Mouse (Mus musculus): ENCODE measurements around the gene Olfr1193.
"Not testable (repeated sequence)": the region's sequence is repeated elsewhere in the genome, so short reads cannot be mapped to it uniquely, and the experiment has no call there.

Olfr1193 gene

DNA sequence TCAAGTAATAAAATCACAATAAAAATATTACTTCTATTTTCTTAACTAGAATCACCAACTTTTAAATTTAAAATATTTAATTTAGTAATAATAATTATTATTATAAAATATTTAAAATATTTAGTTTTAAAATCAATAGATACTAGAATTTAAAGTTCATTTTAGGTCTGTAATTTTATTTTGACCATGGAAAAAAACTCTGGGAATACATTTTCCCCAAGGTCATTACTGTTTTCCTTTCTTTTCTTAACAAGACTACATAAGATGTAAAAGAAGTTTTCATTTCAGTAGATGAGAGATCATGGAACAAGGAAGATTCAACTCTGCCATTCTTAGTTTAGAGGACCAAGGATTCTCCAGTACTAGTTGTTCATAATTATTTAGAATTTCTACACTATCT lies at the start of gene Olfr1193:
Olfr1193 (plus strand) TSS at position 301 of the 400 bp plus-strand sequence.
- not testable (repeated sequence) for DNase-seq (ENCODE audit: low read depth, low spot score)

DNA sequence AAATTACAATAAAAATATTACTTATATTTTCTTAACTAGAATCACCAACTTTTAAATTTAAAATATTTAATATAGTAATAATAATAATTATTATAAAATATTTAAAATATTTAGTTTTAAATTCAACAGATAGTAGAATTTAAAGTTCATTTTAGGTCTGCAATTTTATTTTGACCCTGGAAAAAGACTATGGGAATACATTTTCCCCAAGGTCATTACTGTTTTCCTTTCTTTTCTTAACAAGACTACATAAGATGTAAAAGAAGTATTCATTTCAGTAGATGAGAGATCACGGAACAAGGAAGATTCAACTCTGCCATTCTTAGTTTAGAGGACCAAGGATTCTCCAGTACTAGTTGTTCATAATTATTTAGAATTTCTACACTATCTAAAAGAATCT lies 35.2 kb upstream of the Olfr1193 start, which contains the start of gene Olfr1191-ps1:
Olfr1191-ps1 (plus strand) TSS at position 301 of the 400 bp plus-strand sequence.
- not testable (repeated sequence) for DNase-seq (ENCODE audit: low read depth, low spot score)

DNA sequence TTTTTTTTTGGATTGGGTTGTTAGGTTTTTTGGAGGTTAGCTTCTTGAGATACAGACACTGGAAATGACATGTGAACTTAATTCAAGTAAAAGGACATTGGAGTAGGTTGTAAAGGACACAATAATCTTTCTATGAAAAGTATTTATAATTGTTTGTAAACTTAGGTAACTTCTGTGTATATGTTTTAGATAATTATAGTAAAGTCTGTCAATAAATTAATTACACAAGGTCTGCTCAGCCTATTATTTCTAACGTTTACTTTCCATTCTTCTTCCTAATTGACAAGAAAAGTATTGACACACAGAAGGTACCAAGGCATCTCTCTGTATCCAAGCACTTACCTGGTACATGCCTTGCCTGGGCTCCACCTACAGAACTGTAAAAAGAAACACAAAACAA lies 27.2 kb upstream of the Olfr1193 start, which contains the start of gene Olfr1192-ps1:
Olfr1192-ps1 (plus strand) TSS at position 301 of the 400 bp plus-strand sequence.
- DNase-seq (ENCODE audit: low read depth, low spot score): no peak

- DNase-seq (ENCODE audit: low read depth, low spot score): no peak
These were observed 13.7 kb downstream of the Olfr1193 start, which contains the start of gene Olfr1195 for GRCm38 (mm10) chr2:88689087-88689486. Gene Olfr1195 (minus strand): TSS chr2:88689187.

DNA sequence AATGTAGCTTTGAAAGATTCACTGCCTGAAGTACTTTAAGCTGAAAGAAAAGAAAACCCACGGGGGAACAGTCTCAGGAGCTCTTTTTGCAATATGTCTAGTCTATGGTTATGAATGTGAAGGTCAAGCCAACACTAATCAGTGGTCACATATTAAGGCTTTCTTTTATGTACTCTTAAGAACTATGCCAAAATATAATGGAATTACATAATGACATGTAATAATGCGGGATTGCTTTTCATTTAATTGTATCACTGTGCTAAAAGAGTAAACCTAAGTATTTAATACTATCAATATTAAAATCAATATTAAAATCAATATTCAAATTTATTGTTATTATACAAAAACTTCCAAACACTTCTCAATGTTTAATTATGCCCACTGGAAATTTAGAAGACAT lies 29.1 kb downstream of the Olfr1193 start, which contains the start of gene Olfr1196:
Olfr1196 (minus strand) TSS at position 101 of the 400 bp plus-strand sequence.
- DNase-seq (ENCODE audit: low read depth, low spot score): no peak

Measured in c-Kit-negative CD71-positive TER-119-positive erythroid progenitor cells, embryonic 14.5 days (primary cell).